Mouse (Mus musculus): Measurements from ENCODE around the gene Anapc2. TPM values are rescaled to one million over a fixed set of nuclear protein-coding genes. Genes with fewer than 3 reads are reported as not detected.

The Anapc2 gene
- polyA plus RNA-seq, 2 experiments, result 117 to 121 TPM

- Histone ChIP-seq H3K4me3 (replicated peaks; ENCODE audit: low read length) (peak overlapping the region; percentile 37), H3K27me3 (ENCODE audit: control insufficient read depth, insufficient read depth, low read length) (peaks cover 16% of the 10 kb centered on the region; the same call in 1 of the 2 replicates), H3K9ac (ENCODE audit: low read depth, low read length, severe bottlenecking) (peak overlapping the region; percentile 44), H3K9me3 (ENCODE audit: control insufficient read depth, low read length) (no peaks in the 10 kb centered on the region), H3K4me2 (replicated peaks; ENCODE audit: low read depth, low read length, severe bottlenecking) (peak overlapping the region; percentile 74), H3K36me3 (ENCODE audit: control insufficient read depth, insufficient read depth, low read length) (no peaks in the 10 kb centered on the region), H3K4me1 (ENCODE audit: control insufficient read depth, insufficient read depth, low read length) (no peaks in the 10 kb centered on the region), H3K27ac (replicated peaks; ENCODE audit: low read depth, low read length) (no peak overlapping the region)
- TF ChIP-seq POLR2A (IDR thresholded peaks at IDR 0.05; ENCODE audit: borderline replicate concordance, extremely low read depth, insufficient read depth, insufficient read length), result no peak
- ATAC-seq (ENCODE audit: low FRiP score, low read depth) (peak; percentile 30; the same call in 1 of the 2 replicates), DNase-seq (ENCODE audit: low spot score) (peak; percentile 27)
- WGBS, result 3% methylated on average over 38 of the region's 45 CpGs
Observed at GRCm38 (mm10) chr2:25304657-25305541, 32.6 kb downstream of the Anapc2 start.

GRCm38 (mm10) chr2:25305587-25306359 lies 33.5 kb downstream of the Anapc2 start:
- Histone ChIP-seq H3K36me3 (ENCODE audit: control insufficient read depth, insufficient read depth, low read length) (no peaks in the 10 kb centered on the region), H3K4me2 (replicated peaks; ENCODE audit: low read depth, low read length, severe bottlenecking) (peak overlapping the region; percentile 74), H3K27ac (replicated peaks; ENCODE audit: low read depth, low read length) (no peak overlapping the region), H3K4me3 (replicated peaks; ENCODE audit: low read length) (peak overlapping the region; percentile 37), H3K27me3 (ENCODE audit: control insufficient read depth, insufficient read depth, low read length) (peaks cover 19% of the 10 kb centered on the region; the same call in 1 of the 2 replicates), H3K9me3 (ENCODE audit: control insufficient read depth, low read length) (no peaks in the 10 kb centered on the region), H3K9ac (ENCODE audit: low read depth, low read length, severe bottlenecking) (peak overlapping the region; percentile 44), H3K4me1 (ENCODE audit: control insufficient read depth, insufficient read depth, low read length) (no peaks in the 10 kb centered on the region)
- DNase-seq (ENCODE audit: low spot score), result no peak
- no peak for TF ChIP-seq POLR2A (IDR thresholded peaks at IDR 0.05; ENCODE audit: borderline replicate concordance, extremely low read depth, insufficient read depth, insufficient read length)
- no peak for ATAC-seq (ENCODE audit: low FRiP score, low read depth)
- WGBS, result 50% methylated on average over 14 of the region's 14 CpGs

GRCm38 (mm10) chr2:25310180-25310579 lies 37.9 kb downstream of the Anapc2 start:
- H3K27ac ChIP-seq (replicated peaks; ENCODE audit: low read depth, low read length), result no peak overlapping the region
- DNase-seq (ENCODE audit: low spot score) (no peak), ATAC-seq (ENCODE audit: low FRiP score, low read depth) (no peak)
- no peaks in the 10 kb centered on the region for H3K36me3 ChIP-seq (ENCODE audit: control insufficient read depth, insufficient read depth, low read length)
- no peak overlapping the region for H3K4me3 ChIP-seq (replicated peaks; ENCODE audit: low read length)
- H3K9ac ChIP-seq (ENCODE audit: low read depth, low read length, severe bottlenecking), result no peak overlapping the region
- WGBS, result 51% methylated on average over 10 of the region's 10 CpGs
- no peaks in the 10 kb centered on the region for H3K9me3 ChIP-seq (ENCODE audit: control insufficient read depth, low read length)
- no peak overlapping the region for H3K4me2 ChIP-seq (replicated peaks; ENCODE audit: low read depth, low read length, severe bottlenecking)
- TF ChIP-seq POLR2A (IDR thresholded peaks at IDR 0.05; ENCODE audit: borderline replicate concordance, extremely low read depth, insufficient read depth, insufficient read length), result no peak
- peaks cover 44% of the 10 kb centered on the region for H3K27me3 ChIP-seq (ENCODE audit: control insufficient read depth, insufficient read depth, low read length)
- H3K4me1 ChIP-seq (ENCODE audit: control insufficient read depth, insufficient read depth, low read length), result no peaks in the 10 kb centered on the region

GRCm38 (mm10) chr2:25310969-25311368 lies 38.7 kb downstream of the Anapc2 start:
- Histone ChIP-seq H3K27ac (replicated peaks; ENCODE audit: low read depth, low read length) (no peak overlapping the region), H3K4me3 (replicated peaks; ENCODE audit: low read length) (no peak overlapping the region), H3K9me3 (ENCODE audit: control insufficient read depth, low read length) (no peaks in the 10 kb centered on the region), H3K27me3 (ENCODE audit: control insufficient read depth, insufficient read depth, low read length) (peaks cover 44% of the 10 kb centered on the region), H3K9ac (ENCODE audit: low read depth, low read length, severe bottlenecking) (no peak overlapping the region), H3K4me1 (ENCODE audit: control insufficient read depth, insufficient read depth, low read length) (no peaks in the 10 kb centered on the region), H3K36me3 (ENCODE audit: control insufficient read depth, insufficient read depth, low read length) (no peaks in the 10 kb centered on the region), H3K4me2 (replicated peaks; ENCODE audit: low read depth, low read length, severe bottlenecking) (no peak overlapping the region)
- ATAC-seq (ENCODE audit: low FRiP score, low read depth) (no peak), DNase-seq (ENCODE audit: low spot score) (no peak)
- no peak for TF ChIP-seq POLR2A (IDR thresholded peaks at IDR 0.05; ENCODE audit: borderline replicate concordance, extremely low read depth, insufficient read depth, insufficient read length)
- WGBS, result 1% methylated on average over 18 of the region's 22 CpGs

- H3K9ac ChIP-seq (ENCODE audit: low read depth, low read length, severe bottlenecking), result no peak overlapping the region
- no peak for ATAC-seq (ENCODE audit: low FRiP score, low read depth)
- H3K4me2 ChIP-seq (replicated peaks; ENCODE audit: low read depth, low read length, severe bottlenecking), result no peak overlapping the region
- 5% methylated on average over 11 of the region's 11 CpGs for WGBS
- no peak overlapping the region for H3K27ac ChIP-seq (replicated peaks; ENCODE audit: low read depth, low read length)
- H3K27me3 ChIP-seq (ENCODE audit: control insufficient read depth, insufficient read depth, low read length), result peaks cover 44% of the 10 kb centered on the region
- no peak for TF ChIP-seq POLR2A (IDR thresholded peaks at IDR 0.05; ENCODE audit: borderline replicate concordance, extremely low read depth, insufficient read depth, insufficient read length)
- DNase-seq (ENCODE audit: low spot score), result no peak
- no peak overlapping the region for H3K4me3 ChIP-seq (replicated peaks; ENCODE audit: low read length)
- no peaks in the 10 kb centered on the region for H3K4me1 ChIP-seq (ENCODE audit: control insufficient read depth, insufficient read depth, low read length)
- H3K9me3 ChIP-seq (ENCODE audit: control insufficient read depth, low read length), result no peaks in the 10 kb centered on the region
- H3K36me3 ChIP-seq (ENCODE audit: control insufficient read depth, insufficient read depth, low read length), result no peaks in the 10 kb centered on the region
Observed at GRCm38 (mm10) chr2:25311491-25311891, 39.2 kb downstream of the Anapc2 start.

Data from limb, embryonic 14.5 days (tissue).